Comparison of ENCODE assay signal across 22 mouse cellular contexts in the genomic region with DNA sequence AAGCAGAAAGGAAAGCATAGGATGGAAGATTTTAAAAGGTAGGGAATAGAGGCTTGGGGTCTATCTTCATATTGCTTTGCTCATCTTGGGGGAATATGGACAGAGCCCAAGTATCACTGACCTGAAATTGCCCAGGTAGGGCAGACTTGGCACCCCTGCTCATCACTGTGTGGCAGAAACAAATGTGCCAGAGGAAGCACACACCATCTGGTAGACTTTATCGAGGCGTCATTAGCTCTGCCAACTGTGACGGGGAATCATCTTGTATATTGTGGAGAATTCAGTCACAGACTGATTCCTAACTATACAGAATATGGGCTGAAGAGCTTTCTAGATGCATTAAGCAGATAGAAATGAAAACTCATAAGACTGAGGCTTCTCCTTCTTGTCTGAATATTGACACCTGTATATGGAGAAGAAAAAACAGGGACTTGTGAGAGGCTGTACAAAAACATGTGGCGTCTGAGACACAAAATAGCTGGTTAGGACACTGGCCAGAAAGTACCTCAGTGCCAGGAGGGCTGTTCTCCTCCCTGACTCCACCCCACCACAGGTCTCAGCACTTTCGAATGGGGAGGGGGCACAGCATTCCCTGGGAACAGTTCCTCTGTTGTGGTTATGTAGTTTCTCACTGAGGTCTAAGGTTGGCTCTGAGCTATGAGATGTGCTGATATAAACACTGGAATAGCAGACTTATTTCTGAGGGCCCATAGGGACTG. TPM values are rescaled to one million over a fixed set of nuclear protein-coding genes. Genes with fewer than 3 reads are reported as not detected.
DNase-seq lines count a peak whose midpoint lies in the region; ATAC-seq and TF ChIP-seq lines count a peak whose summit lies in the region.
"Had no signal": no experiment of that assay in that cellular context is flagged by ENCODE, and none has a peak within 500 bp of the region (broad histone marks: within the 10 kb centered on the region; RNA-seq: fewer than 3 reads in every experiment).

No protein-coding gene starts in this region.

- H3K9ac ChIP-seq in forebrain, embryonic 15.5 days (replicated peaks): no peak overlapping the region
- H3K9ac ChIP-seq in forebrain, embryonic 16.5 days (replicated peaks; ENCODE audit: low read depth, low read length): no peak overlapping the region
- H3K9ac ChIP-seq: embryonic facial prominence, embryonic 13.5 days; hindbrain, embryonic 15.5 days; liver, embryonic 13.5 days; neural tube, embryonic 12.5 days; stomach, embryonic 15.5 days had no signal

- TF ChIP-seq POLR2A in cerebellum, adult 2 months (IDR thresholded peaks at IDR 0.05; ENCODE audit: borderline replicate concordance, insufficient read depth, low read length): no peak

- no peak for DNase-seq in forebrain, embryonic 10.5 days (ENCODE audit: extremely low spot score, low spot score)
- peak; percentile 28 for DNase-seq in left cerebral cortex, postnatal 4 days
- DNase-seq in left cerebral cortex, postnatal 36 days (ENCODE audit: low spot score in 2 of 2): no peak
- DNase-seq in cerebellum, adult 2 months: peak; percentile 64 to 83
- DNase-seq in gastrocnemius, adult 18-20 months (ENCODE audit: low spot score): no peak
- DNase-seq in testis, postnatal 10 days (ENCODE audit: low spot score): no peak
- DNase-seq: gastrocnemius, postnatal 10 days; heart, postnatal 10 days; kidney, adult 18-20 months; kidney, postnatal 14 days; liver, embryonic 13.5 days had no signal

- no peak overlapping the region for H3K4me3 ChIP-seq in forebrain, embryonic 15.5 days
- no peak overlapping the region for H3K4me3 ChIP-seq in forebrain, embryonic 10.5 days
- H3K4me3 ChIP-seq in cerebellum, adult 2 months (replicated peaks; ENCODE audit: insufficient read depth, low read depth, low read length): no peak overlapping the region
- no peak overlapping the region for H3K4me3 ChIP-seq in forebrain, embryonic 16.5 days (replicated peaks; ENCODE audit: low read length)
- H3K4me3 ChIP-seq: embryonic facial prominence, embryonic 13.5 days; hindbrain, embryonic 15.5 days; liver, embryonic 13.5 days; neural tube, embryonic 12.5 days; stomach, embryonic 15.5 days had no signal

- H3K27ac ChIP-seq in forebrain, embryonic 15.5 days (replicated peaks): no peak overlapping the region
- no peak overlapping the region for H3K27ac ChIP-seq in forebrain, embryonic 10.5 days
- H3K27ac ChIP-seq in cerebellum, adult 2 months (ENCODE audit: insufficient read depth, low read length): no peak overlapping the region
- H3K27ac ChIP-seq in forebrain, embryonic 16.5 days (ENCODE audit: low read length): no peak overlapping the region
- H3K27ac ChIP-seq: embryonic facial prominence, embryonic 13.5 days; hindbrain, embryonic 15.5 days; liver, embryonic 13.5 days; neural tube, embryonic 12.5 days; stomach, embryonic 15.5 days had no signal

- ATAC-seq in forebrain, embryonic 15.5 days (replicated peaks): peak; percentile 72
- ATAC-seq in forebrain, embryonic 16.5 days: peak; percentile 77

- intact Hi-C loops in left cerebral cortex, postnatal 4 days (cut with DNase I): no loop called here
- intact Hi-C loops in left cerebral cortex, postnatal 36 days (cut with DNase I): no loop called here

- H3K36me3 ChIP-seq in forebrain, embryonic 15.5 days: no peaks in the 10 kb centered on the region
- no peaks in the 10 kb centered on the region for H3K36me3 ChIP-seq in forebrain, embryonic 10.5 days (replicated peaks)
- no peaks in the 10 kb centered on the region for H3K36me3 ChIP-seq in forebrain, embryonic 16.5 days (ENCODE audit: control insufficient read depth, insufficient read depth)
- H3K36me3 ChIP-seq: embryonic facial prominence, embryonic 13.5 days; hindbrain, embryonic 15.5 days; liver, embryonic 13.5 days; neural tube, embryonic 12.5 days; stomach, embryonic 15.5 days had no signal

- TF ChIP-seq CTCF in cerebellum, adult 2 months (IDR thresholded peaks at IDR 0.05; ENCODE audit: borderline replicate concordance, insufficient read depth, low read depth, low read length): no peak

- no peaks in the 10 kb centered on the region for H3K4me1 ChIP-seq in forebrain, embryonic 15.5 days
- no peaks in the 10 kb centered on the region for H3K4me1 ChIP-seq in forebrain, embryonic 10.5 days
- peaks cover 11% of the 10 kb centered on the region for H3K4me1 ChIP-seq in cerebellum, adult 2 months (ENCODE audit: control insufficient read depth, insufficient read depth, low read length)
- H3K4me1 ChIP-seq in forebrain, embryonic 16.5 days (replicated peaks; ENCODE audit: control insufficient read depth, insufficient read depth, low read length): no peaks in the 10 kb centered on the region
- H3K4me1 ChIP-seq: embryonic facial prominence, embryonic 13.5 days; hindbrain, embryonic 15.5 days; liver, embryonic 13.5 days; neural tube, embryonic 12.5 days; stomach, embryonic 15.5 days had no signal

- H3K27me3 ChIP-seq in forebrain, embryonic 15.5 days: no peaks in the 10 kb centered on the region
- H3K27me3 ChIP-seq in forebrain, embryonic 10.5 days (ENCODE audit: poor library complexity, severe bottlenecking): peaks cover 17% of the 10 kb centered on the region
- H3K27me3 ChIP-seq in cerebellum, adult 2 months (ENCODE audit: control insufficient read depth, insufficient read depth, low read length): no peaks in the 10 kb centered on the region
- no peaks in the 10 kb centered on the region for H3K27me3 ChIP-seq in forebrain, embryonic 16.5 days (replicated peaks; ENCODE audit: control insufficient read depth, insufficient read depth, low read length)
- H3K27me3 ChIP-seq: embryonic facial prominence, embryonic 13.5 days; hindbrain, embryonic 15.5 days; liver, embryonic 13.5 days; neural tube, embryonic 12.5 days; stomach, embryonic 15.5 days had no signal

- H3K9me3 ChIP-seq in forebrain, embryonic 15.5 days: no peaks in the 10 kb centered on the region
- H3K9me3 ChIP-seq in forebrain, embryonic 10.5 days: no peaks in the 10 kb centered on the region
- H3K9me3 ChIP-seq in forebrain, embryonic 16.5 days (ENCODE audit: control insufficient read depth, low read length): no peaks in the 10 kb centered on the region
- H3K9me3 ChIP-seq: embryonic facial prominence, embryonic 13.5 days; hindbrain, embryonic 15.5 days; liver, embryonic 13.5 days; neural tube, embryonic 12.5 days; stomach, embryonic 15.5 days had no signal

- H3K4me2 ChIP-seq in forebrain, embryonic 15.5 days (replicated peaks): no peak overlapping the region
- H3K4me2 ChIP-seq in forebrain, embryonic 16.5 days (ENCODE audit: low read length): no peak overlapping the region
- H3K4me2 ChIP-seq: embryonic facial prominence, embryonic 13.5 days; hindbrain, embryonic 15.5 days; liver, embryonic 13.5 days; neural tube, embryonic 12.5 days; stomach, embryonic 15.5 days had no signal

- WGBS in forebrain, embryonic 15.5 days: 71% methylated on average over 5 of the region's 5 CpGs
- WGBS in forebrain, embryonic 10.5 days: 92% methylated on average over 5 of the region's 5 CpGs
- WGBS in cerebellum, adult 2 months: 20% methylated on average over 5 of the region's 5 CpGs
- 59% methylated on average over 5 of the region's 5 CpGs for WGBS in forebrain, embryonic 16.5 days

RNA-seq across cellular contexts. Expression of a gene that starts 11.5 kb away (rescaled TPM):
- 0.17 TPM in 1 of 2 replicates, not detected in the other for polyA plus RNA-seq in forebrain, embryonic 15.5 days (2015; fragmentation: Nextera tagmentation; extraction: Ambion mirVana)
- not detected in 2 replicates for polyA plus RNA-seq in forebrain, embryonic 10.5 days (2016; fragmentation: Nextera tagmentation; extraction: Ambion mirVana)
- under 1 TPM; 0.40 to 0.48 TPM for total RNA-seq in left cerebral cortex, postnatal 4 days (2021)
- total RNA-seq in left cerebral cortex, postnatal 36 days (2021): 1 to 10 TPM; 2.0 to 3.4 TPM
- polyA plus RNA-seq in cerebellum, adult 2 months (2012; rRNA removed): 2.1 and 2.4 TPM in 2 replicates
- polyA plus RNA-seq in forebrain, embryonic 16.5 days (2015; fragmentation: Nextera tagmentation; extraction: Ambion mirVana): not detected in 2 replicates
- total RNA-seq in gastrocnemius, adult 18-20 months (2021): not detected
- total RNA-seq: adrenal gland, adult 8-10 months; gastrocnemius, postnatal 10 days; megakaryocyte progenitor cell, adult 5-6 weeks had no signal
- polyA plus RNA-seq: embryonic facial prominence, embryonic 13.5 days; hindbrain, embryonic 15.5 days; limb, embryonic 11.5 days; liver, embryonic 13.5 days; lung, embryonic 16.5 days; neural tube, embryonic 12.5 days; spleen, adult 2 months; stomach, embryonic 15.5 days had no signal

RNA-seq across cellular contexts. Expression of a gene that starts 51.5 kb away (rescaled TPM):
- polyA plus RNA-seq in forebrain, embryonic 15.5 days (2015; fragmentation: Nextera tagmentation; extraction: Ambion mirVana): 1.4 and 1.6 TPM in 2 replicates
- polyA plus RNA-seq in forebrain, embryonic 10.5 days (2016; fragmentation: Nextera tagmentation; extraction: Ambion mirVana): 0.15 TPM in 1 of 2 replicates, not detected in the other
- 1 to 10 TPM; 2.6 to 3.0 TPM for total RNA-seq in left cerebral cortex, postnatal 4 days (2021)
- under 1 TPM; 0.77 to 0.99 TPM for total RNA-seq in left cerebral cortex, postnatal 36 days (2021)
- polyA plus RNA-seq in cerebellum, adult 2 months (2012; rRNA removed): 0.61 and 0.81 TPM in 2 replicates
- polyA plus RNA-seq in forebrain, embryonic 16.5 days (2015; fragmentation: Nextera tagmentation; extraction: Ambion mirVana): 0.94 and 2.0 TPM in 2 replicates
- not detected for total RNA-seq in gastrocnemius, adult 18-20 months (2021)
- total RNA-seq: adrenal gland, adult 8-10 months; gastrocnemius, postnatal 10 days; heart, postnatal 10 days; megakaryocyte progenitor cell, adult 5-6 weeks had no signal
- polyA plus RNA-seq: liver, embryonic 13.5 days; spleen, adult 2 months; stomach, embryonic 15.5 days had no signal

Comparison
In these comparisons a context has a peak if more than half of its experiments do, and no peak if none do; other contexts are left out.
1. DNase-seq: peak in left cerebral cortex, postnatal 4 days (single experiment) and cerebellum, adult 2 months (2 of 2); none in forebrain, embryonic 10.5 days (single experiment), left cerebral cortex, postnatal 36 days (0 of 2), gastrocnemius, adult 18-20 months (single experiment) and testis, postnatal 10 days (single experiment).